Mouse (Mus musculus): Measurements from ENCODE around the gene Brpf1.

- TF ChIP-seq CTCF (IDR thresholded peaks at IDR 0.05) = no peak
- no peak for TF ChIP-seq POLR2A (IDR thresholded peaks at IDR 0.05; ENCODE audit: insufficient read depth, low read depth, low read length)
Observed at GRCm38 (mm10) chr6:113264429-113264828, 42.5 kb upstream of the Brpf1 start.
